Mouse (Mus musculus) adrenal gland, postnatal 36 days (tissue): Measurements from ENCODE around the gene Igfbp2. TPM values are rescaled to one million over a fixed set of nuclear protein-coding genes. Genes with fewer than 3 reads are reported as not detected.

ENCODE experiments used
- DNase-seq, 2 experiments: peaks; one replicate each; pipeline ENCODE4 v3.0.0; 2021; ENCODE audit warnings: mixed read lengths in 1 of 2
- total RNA-seq, 2 experiments: library from RNA; stranded (reverse); gene quantifications; 2 replicates each; pipeline ENCODE4 v1.2.3; 2021

The Igfbp2 gene
- total RNA-seq, 2 experiments from 2014 or later: 1.8 to 2.0 TPM

DNA sequence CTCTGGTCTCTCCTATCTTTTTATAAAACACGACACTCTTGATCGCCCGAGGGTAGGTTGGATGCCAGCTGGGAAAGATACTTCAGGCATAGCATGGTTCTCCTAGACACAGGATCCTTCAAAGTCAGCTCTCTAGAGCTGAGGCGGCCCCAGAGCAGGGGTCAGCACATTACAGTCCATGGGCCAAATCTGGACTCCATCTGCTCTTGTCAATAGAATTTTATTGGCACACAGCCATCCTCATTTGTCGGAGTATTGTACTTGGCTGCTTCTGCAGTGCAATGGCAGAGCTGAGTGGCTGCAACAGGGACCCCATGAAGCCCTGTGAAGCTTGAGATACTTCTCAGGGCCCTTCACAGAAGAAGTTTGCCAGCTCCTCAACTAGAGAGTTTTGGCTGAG is 9.1 kb upstream of the Igfbp2 start:
- no peak for DNase-seq

DNA sequence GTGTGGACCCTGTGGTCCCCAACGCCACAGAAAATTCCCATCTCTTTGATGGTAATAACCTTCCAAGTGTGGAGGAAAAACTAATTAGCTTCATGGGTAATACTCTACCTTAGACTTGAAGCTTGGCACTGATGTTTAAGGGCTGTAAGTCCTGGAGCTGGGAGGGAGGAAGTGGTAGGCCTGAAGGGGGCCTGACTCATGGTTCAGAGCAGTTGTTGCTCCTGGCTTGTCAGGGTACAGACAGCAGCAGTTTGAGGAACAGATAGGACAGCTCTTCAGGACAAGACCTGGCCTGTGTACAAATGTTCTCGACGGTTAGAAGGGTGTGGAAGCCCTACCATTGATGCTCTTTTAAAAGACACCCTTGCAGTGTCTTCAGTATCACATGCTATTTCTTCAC is 8.7 kb upstream of the Igfbp2 start:
- no peak for DNase-seq

DNA sequence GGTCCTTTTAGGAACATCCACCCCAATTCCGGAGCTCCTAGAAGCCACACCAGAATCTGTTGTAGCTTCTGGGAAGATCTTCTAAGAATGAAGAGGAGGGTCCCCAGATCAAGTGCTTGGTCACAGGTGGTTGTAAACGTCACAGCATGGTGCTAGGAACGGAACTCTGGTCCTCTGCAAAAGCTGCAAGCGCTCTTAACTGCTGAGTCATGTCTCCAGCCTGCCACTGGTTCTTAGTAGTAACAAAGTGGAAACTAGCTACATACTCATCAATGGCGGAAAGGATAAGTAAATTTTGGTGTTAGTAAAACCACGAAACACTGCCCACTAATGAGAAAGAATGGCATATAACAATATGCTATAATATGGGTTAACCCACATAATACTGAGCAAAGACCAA is 4.3 kb upstream of the Igfbp2 start:
- DNase-seq: no peak

DNA sequence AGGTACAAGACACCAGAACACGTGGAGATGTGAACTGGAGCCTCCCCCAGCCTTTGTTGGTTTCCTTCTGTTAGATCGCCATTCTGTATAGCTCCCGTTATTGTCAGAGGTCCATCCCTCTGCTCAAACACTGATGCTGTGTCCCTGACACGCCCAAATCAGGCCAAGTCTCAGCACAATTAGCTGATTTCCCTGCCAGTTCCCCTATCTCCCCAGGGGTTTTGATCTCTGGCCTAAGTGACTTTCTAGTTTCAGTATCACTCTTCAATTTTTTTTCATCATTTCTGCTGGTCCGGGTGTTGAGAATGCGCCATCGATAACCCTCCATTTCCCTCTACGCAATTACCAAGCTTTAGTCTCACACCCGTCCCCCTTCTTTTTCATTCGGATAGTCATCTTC is 1.4 kb upstream of the Igfbp2 start:
- DNase-seq: no peak

DNA sequence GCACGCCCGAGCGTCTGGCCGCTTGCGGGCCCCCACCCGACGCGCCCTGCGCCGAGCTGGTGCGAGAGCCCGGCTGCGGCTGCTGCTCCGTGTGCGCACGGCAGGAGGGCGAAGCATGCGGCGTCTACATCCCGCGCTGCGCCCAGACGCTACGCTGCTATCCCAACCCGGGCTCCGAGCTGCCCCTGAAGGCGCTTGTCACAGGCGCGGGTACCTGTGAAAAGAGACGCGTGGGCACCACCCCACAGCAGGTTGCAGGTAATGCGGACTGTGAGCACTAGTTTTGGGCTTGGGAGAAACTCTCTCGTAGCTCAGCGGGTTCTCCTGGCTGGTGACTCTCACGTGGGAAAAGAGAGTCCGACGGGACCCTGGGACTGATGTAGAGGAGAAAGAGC is 401 bp downstream of the Igfbp2 start:
- DNase-seq: no peak

DNA sequence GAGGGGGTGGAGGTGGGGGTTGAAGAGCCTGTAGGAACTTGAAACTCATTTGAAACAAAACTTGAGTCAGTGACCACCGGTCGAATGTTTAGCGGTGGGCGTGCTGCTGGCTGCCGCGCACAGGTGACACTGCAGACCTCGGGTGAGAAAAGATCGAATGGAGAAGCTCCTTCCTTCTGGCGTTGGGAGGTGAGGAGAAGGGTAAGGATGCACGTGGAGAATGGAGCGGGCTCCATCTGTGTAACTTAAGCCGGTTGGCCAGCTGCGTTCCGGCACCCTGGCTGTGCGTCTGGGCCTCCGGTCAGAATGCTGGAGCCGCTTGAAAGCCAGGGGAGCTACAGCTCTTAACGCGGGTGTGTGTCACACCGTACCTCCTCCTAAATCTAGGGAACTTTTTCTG is 983 bp downstream of the Igfbp2 start:
- peak in 1 of 2 experiments; percentile 12 for DNase-seq

DNA sequence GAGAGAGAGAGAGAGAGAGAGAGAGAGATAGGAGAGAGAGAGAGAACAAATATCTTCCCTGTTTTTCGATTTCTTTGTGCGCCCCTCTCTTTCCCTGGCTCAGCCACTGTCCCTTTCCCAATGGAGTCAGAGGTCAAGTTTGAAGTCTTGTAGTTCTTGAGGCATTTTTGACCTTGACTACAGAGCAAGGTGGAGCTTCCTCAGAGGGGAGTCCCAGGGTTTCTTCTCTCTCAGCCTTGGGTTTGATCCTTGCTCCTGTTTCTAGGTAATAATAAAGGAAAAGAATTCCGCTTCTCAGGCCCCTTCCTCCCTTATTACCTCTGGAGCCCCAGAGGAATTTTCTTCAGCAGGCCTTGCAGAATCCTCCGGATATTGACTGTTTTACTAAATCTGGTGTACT is 1.6 kb downstream of the Igfbp2 start:
- no peak for DNase-seq

DNA sequence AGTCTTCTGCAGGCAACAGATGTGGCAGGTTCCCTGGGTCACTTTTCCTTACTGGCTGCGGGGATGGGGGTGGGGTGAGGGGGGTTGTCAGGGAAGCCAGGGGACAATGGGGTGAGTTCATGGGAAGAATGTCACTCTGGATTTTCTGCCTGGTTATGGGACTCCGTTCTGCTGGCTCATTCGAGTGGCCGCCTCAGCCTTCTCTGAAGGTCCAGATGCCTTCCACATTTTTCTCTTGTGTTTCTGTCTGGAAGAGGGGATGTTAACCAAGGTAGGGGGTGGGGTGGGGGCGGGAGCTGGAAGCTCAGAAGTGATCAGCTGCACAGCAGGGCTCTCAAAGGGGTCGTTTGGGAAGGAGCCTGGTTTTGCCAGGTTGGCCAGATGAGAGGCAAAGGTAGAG is 2.1 kb downstream of the Igfbp2 start:
- no peak for DNase-seq

DNA sequence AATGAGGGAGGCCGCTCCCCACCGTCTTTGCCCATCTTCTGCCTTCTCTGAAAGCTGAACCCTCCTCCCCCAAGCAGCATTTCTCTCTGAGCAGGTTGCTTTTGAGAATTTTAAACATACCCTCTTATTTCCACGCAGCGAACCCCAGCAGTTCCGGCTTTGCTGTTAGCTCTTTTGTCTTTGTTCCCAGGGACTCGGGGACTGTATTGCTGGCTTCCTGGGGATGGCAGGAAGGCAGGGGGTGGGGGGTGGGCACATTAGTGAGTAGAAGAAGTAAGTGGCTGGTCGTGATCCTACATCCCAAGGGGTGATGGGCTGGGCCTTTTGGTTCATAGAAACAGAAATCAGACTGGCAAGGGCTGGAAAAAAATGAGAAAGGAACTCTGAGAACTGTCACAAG is 2.6 kb downstream of the Igfbp2 start:
- no peak for DNase-seq

DNA sequence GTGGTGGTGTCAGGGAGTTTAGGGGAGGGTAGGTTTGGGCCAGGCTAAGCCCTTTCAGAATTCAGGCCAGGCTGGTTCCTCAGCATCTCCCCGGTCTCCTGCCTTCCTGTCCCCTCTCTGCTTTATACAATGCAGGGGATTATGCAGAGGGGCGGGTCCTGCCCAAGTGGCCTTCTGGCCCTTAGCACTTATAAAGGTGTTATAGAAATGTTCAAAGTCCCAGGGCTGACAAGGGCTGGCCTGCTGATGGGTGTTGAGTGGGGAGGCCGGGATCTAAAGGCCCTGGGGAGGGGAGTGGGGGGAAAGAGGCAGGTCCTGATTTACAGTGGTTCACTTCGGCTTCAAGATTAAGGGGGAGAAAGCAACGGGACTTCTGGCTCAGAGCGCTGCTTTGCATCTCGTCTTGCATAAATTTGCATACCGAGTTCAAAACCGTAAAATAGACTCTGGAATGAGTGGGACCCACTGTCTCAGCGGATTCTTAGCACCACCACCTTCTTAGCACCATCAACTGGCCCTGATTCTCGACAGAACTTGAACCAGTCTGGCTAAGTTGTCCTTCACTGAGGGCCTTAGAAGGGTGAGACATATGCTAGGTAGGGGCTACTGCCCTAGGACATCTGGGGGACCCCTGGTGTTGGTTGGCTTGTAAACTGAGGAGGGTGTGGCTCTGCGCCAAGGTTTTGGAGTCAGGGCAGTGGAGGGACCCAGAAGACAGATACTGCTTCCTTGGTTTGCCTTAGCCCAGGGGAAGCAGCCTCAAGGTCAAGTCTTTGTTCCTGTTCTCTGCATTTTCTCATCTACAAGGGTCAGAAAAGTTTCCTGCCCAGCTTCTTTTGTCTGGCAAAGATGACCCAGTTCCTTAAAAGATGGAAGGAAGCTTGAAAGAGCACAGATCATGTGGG is 3.4 kb downstream of the Igfbp2 start:
- no peak for DNase-seq

DNA sequence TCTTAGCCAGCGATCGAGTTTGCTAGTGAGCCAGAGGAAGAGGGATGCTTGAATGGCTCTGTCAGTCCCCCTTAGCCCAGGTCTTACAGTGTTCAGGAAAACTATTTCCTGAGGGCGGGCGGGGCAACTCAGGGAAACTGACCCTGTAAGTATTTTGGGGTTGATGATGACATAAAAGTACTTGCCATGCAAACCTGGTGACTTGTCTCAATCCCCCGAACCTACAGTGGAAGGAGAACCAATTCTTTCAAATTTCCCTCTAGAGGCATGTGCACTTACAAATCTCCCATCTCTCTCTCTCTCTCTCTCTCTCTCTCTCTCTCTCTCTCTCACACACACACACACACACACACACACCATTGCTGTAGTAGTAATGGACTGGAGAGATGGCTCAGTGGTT is 4.5 kb downstream of the Igfbp2 start:
- DNase-seq: no peak

DNA sequence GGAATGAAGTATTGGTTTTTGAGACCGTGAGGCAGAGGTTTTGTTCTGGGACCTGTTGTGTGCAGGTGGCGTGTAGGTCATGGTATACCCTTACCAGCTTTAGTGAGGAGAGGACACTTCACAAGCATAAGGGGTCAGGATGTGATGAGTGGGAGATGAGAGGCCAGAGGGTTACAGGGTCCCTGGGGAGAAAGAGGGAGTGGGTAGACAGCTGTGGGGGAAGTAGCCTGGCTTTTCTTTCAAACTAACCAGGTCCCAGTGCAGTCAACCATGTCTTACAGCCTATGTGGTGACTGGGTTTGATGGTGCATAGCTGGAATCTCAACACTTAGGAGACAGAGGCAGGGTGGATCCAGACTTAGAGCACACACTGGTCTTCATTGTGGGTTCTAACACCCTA is 6.2 kb downstream of the Igfbp2 start:
- DNase-seq: no peak

DNA sequence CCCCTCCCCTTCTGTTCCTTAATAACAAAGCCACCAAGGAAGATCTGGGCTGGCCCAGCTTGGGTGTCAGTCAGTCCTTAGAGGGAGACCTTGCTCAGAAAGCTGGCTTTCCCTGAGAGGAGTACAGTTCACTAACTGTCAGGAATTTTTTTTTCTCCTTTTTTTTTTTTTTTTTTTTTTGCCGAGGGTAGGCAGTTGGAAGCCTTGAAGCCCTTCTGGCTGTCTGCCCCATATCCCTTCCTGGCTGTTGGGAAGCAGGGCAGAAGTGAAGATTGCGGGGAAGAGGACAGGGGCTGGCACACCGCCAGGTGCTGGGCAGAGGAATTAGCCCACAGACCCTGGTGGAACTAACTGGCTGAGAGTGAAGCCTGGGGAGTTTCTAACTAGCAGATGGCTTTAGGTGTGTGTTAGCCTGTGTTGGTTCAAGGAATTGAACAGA is 8.4 kb downstream of the Igfbp2 start:
- no peak for DNase-seq

DNA sequence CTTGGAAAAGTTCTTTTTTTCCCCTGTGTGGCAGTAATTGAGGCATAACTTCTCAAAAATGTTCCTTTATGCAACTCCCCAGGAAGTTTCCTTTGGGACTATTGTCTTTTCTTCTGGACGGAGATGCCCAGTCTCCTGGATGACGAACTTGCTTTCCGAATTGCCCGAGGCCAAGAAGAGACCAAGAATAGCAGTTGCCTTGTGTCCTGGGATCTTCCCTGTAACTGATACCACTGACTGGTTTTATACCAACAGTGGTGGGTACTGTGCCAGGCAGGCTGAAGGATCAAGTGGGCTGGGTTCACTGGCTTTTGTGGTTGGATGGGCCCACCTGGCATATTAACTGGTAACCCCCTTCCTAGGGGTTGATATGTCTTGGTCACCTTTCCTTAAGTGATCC is 9.3 kb downstream of the Igfbp2 start:
- DNase-seq: no peak

DNA sequence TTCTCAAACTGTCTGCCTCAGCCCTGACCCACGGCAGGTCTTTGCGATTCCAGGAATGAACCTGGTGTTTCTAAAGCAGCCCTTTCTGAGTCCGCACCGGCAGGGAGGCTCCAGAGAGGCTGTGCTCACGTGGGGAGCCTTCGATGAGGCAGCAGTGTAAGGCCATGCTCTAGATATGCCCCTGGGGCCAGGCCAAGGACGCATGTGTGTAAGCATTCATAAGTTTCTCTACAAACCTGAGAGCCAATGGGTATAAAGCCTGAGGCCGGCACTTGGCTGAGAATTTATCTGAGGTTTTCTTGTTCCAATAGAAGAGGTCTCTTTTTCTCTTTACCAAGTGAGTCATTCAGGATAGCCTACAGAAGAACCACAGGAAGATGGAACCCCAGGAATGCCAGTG is 15.1 kb downstream of the Igfbp2 start:
- DNase-seq: peak; percentile 50 to 78

DNA sequence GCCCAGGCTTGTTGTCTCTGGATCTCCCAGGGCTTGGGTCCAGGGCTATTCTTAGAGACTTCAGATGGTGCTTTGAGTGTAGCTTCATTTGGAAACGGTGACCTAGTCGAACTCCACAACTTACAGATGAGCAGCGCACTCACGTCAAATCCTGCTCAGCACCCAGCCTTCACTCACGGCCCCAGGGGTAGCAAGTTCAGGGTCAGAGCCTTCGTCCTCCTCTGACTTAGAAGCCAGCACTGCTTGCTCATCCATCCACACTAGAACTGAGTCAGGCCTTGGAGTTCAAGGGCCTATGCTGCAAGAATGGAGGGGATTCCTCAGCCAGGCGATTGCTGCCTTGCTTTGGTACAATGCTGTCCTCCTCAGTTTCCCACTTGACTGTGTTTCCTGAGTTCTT is 15.5 kb downstream of the Igfbp2 start:
- DNase-seq: peak; percentile 32 to 62

DNA sequence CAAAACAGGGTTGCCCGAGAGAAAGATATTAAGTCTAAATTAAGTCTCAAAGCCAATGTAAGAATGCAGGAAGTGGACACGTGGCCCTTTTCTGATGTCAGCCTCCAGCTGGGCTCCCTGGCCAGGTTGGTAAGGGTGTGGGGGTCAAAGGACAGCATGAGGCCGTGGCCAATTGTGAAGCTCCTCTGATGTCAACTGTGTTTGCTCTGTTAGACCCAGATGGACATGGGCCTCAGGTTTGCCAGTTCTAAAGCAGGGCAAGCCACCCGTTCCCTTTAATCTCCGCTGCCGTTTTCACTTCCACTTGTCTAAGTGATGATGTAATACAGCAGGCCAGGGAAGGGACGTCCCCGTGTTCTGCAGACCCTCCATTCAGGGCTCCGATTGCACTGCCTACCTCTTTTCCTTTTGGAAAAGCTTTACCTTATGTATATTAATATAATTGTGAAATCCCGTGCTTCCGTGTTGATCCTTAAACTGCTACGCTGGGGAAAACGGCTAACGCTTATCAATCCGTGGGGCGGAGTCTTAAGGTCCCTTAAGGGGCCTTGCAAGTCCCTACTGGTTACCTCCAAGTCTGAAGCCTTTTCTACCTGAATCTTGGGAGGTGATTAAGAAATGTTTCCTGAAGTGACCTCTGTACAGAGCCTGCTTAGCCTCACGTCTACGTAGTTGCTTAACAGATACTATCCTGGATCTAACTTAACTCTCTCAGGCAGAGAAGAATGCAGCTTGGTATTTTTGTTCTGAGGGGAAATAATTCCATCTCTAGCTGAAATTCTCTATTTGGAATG is 18.6 kb downstream of the Igfbp2 start:
- no peak for DNase-seq

DNA sequence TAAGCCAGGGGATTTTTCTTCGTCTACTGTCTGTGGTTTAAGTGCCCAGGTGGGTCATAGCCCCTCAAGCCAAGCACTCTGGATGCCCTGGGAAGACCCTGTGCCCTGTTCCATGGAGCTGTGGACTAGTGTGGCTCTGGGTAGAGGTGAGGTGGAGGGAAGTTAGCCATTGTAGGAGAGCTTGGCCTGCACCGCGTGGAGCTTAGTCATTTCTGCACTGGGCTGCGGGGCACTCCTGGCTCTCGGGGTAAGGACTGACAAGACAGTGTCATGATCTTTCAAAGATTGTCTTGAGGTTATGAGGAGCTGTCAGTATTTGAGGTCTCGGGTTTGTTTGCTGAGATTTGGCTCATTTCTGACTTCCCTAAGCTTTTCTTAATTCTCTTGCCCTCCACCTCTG is 20.4 kb downstream of the Igfbp2 start:
- DNase-seq: no peak

DNA sequence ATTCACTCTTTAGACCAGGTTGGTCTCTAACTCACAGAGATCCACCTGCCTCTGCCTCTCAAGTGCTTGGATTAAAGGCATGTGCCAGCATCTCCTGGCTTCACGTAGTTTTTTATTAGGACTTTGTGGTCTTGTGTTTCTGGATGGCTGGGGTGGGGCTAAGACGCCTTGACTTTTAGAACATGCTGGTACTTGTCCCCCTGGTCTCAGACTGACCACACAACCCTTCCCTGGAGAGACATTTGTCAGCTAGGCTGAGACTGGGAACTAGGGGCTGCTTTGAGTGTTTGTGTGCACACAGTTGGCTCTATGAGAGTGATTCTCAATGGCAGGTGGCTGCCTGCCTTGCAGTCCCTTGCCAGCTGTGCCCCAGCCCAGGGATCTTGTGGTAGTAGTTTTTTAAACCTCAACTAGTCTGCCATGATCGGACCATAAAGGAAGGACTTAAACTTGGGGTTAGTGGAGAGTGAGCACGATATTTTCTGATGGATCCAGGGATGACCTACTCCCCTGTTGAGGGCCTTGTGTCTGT is 23.6 kb downstream of the Igfbp2 start:
- DNase-seq: no peak

DNA sequence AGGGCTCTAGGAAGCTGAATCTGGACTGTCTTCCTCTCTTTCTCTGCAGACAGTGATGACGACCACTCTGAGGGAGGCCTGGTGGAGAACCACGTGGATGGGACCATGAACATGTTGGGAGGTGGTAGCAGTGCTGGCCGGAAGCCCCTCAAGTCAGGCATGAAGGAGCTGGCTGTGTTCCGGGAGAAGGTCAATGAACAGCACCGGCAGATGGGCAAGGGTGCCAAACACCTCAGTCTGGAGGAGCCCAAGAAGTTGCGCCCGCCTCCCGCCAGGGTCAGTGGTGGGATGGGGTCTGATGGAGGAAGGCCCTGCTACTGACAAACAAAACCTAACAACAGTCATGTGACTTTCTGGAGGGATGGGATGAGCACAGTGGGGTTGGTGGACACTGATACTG is 24.7 kb downstream of the Igfbp2 start:
- DNase-seq: no peak

DNA sequence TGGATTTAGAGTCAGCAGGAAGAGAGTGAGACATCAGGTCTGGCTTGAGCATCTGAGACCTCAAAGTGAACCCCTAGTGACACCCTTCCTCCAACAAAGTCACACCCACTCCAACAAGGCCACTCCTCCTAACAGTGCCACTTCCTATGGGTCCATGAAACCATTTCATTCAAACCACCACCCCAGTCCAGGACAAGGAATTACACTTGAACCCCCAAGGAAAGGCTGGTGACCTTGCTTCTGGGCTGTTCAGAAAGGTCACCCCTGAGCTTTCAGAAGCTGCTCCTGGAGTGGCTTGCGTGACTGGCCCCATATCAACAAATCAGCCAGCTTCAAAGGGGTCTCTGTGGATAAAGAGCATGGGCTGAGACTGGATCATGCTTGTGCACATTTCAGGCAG is 29.5 kb downstream of the Igfbp2 start:
- no peak for DNase-seq

DNA sequence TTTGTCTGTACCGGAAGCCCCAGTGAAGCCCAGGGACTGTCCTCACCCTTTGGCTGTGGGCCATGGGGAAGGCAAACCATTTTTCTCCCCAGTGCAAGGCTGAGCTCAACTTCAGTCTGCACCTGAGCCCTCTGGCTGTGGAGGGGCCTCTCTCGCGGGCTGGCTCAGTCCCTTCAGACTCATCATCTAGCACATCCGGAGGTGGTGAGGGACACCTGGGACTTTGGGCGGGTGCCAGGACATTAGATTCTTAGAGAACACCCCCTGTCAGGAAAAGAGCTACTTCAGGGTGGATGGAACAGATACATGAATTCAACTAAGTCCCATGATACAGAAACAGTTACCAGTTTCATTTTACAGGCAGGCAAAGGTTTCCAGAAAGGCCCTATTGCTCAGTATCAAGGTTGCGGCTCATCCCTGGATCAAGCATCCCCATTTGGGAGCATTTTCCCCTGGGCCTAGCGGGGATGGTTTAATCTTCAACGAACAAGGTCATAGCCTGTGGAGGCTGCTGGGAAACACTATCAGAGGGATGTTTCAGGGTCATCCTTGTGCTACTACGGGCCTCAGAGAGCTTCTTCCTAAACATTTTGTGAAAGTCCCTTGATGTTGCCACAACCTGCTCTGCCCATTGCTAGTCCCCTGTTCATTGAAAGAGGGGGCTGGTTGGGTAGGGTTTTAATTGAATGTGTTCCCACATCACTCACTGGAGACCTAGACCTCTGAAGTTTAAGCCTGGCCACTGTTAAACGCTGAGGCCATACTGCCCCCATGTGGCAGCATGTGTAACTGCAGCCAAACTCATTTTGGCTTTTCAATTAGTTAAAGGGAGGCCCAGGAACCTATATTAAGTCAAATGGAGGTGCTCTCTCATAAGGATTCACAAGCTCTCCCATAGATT is 30.3 kb downstream of the Igfbp2 start:
- peak; percentile 54 to 62 for DNase-seq
